Mouse (Mus musculus): ENCODE data around the gene Hs3st3b1.

DNA sequence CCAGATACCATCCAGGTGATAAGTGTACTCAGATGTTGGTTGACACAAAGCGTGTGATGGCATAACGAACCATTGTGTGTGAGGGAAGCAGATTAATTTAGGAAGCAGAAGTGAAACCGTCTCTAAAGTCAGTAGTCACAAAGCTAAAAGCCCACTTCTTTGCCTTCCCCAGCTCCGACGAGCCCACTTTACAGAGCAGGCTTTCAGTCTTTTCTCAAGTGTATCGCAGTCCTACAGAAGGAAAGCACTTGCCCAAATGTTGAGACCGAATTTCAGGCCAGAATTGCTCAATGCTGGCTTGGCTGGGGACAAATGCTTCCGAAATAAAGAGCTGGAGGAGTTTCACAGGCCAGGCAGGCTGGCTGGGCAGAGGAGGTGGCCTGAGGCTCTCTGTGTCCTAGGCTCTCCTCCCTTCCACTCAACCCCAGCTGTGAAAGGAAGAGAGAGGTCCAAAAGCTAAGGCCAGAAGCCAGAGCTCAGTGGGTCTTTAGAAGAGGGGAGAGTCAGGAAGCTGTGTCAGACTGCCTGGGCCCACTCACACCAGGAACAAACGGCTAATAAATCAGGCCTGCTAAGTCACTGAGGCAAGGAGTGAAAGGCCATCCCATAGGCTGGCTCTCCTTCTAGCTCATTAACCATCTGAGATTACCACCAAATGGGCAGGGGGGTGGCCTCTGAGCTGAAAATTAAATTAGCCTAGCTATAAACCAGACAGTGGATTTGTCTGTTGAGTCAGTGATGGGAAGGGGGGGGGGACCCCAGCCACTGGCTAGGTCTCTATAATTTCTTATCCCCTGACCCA, 15.3 kb downstream of the Hs3st3b1 start:
- TF ChIP-seq CTCF (conservative IDR thresholded peaks at IDR 0.05; ENCODE audit: low read length): no peak
- no peak for TF ChIP-seq POU5F1 (IDR thresholded peaks at IDR 0.05; ENCODE audit: borderline replicate concordance, low read length)
